Mouse (Mus musculus): Measurements from ENCODE around the gene Cst10.
A peak's percentile ranks its signal among the peaks of the same experiment; 100 is the strongest.

The Cst10 gene

GRCm38 (mm10) chr2:149404757-149405156 is at the start of gene Cst10:
TSS of gene Cst10 (plus strand) at chr2:149405057.
- no peak for ATAC-seq (ENCODE audit: low TSS enrichment)

- no peak for ATAC-seq (ENCODE audit: low TSS enrichment)
Observed at GRCm38 (mm10) chr2:149392951-149393350, 11.9 kb upstream of the Cst10 start.

GRCm38 (mm10) chr2:149422564-149422963 is 17.7 kb downstream of the Cst10 start:
- peak; percentile 70 for ATAC-seq (ENCODE audit: low TSS enrichment)
